Mouse (Mus musculus): ENCODE measurements at regions not wholly inside any gene's neighbourhood (a gene's known extent, or its start where the extent isn't known, plus 50 kb on each side); places are given as distances from the start of the nearest gene placed in this dataset.

DNA sequence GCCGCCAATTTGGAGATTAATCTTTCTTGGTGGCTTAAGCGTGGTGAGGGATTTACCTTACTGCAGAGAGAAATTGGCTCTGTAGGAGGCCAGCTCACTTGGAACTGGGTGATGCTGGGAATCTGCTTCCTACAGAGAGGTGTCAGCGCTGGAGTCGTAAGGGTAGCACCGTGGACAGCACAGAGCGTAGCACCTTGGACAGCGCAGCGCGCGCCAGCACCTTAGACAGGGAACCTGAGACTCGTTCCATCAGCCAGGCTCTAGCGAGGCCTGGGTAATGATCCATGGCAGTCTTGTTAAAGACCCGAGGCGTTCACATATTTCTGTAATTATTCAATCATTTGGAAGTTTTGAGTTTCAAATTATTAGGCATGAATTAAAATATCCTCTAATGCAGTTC lies 261.9 kb upstream of the Gjb5 start:
- TF ChIP-seq CTCF (IDR thresholded peaks at IDR 0.05; ENCODE audit: low read depth, low read length) (no peak), GATA2 (IDR thresholded peaks at IDR 0.05; ENCODE audit: borderline replicate concordance, low read depth, low read length) (no peak), GATA1 (IDR thresholded peaks at IDR 0.05; ENCODE audit: borderline replicate concordance, low read length) (no peak), TAL1 (conservative IDR thresholded peaks at IDR 0.05; ENCODE audit: low read depth, low read length) (no peak), POLR2AphosphoS5 (IDR thresholded peaks at IDR 0.05; ENCODE audit: insufficient replicate concordance, low read depth, low read length) (no peak)

Data from G1E (cell line).